Comparison of ENCODE assay signal across 15 mouse cellular contexts in genomic region chr2:153603724-153604123, GRCm38 (mm10). TPM values are rescaled to one million over a fixed set of nuclear protein-coding genes. Genes with fewer than 3 reads are reported as not detected.
A peak's percentile ranks its signal among the peaks of the same experiment; 100 is the strongest.
DNase-seq lines count a peak whose midpoint lies in the region; ATAC-seq and TF ChIP-seq lines count a peak whose summit lies in the region.
"Had no signal": no experiment of that assay in that cellular context is flagged by ENCODE, and none has a peak within 500 bp of the region (broad histone marks: within the 10 kb centered on the region; RNA-seq: fewer than 3 reads in every experiment).

No protein-coding gene starts in this region.

- no peaks in the 10 kb centered on the region for H3K9me3 ChIP-seq in kidney, postnatal 0 days (replicated peaks; ENCODE audit: low read length)
- peaks cover 8% of the 10 kb centered on the region; the same call in 1 of the 2 replicates for H3K9me3 ChIP-seq in E14TG2a.4 (ENCODE audit: low read length)
- no peaks in the 10 kb centered on the region for H3K9me3 ChIP-seq in MEL (replicated peaks; ENCODE audit: insufficient read depth, low read length)
- H3K9me3 ChIP-seq in liver, embryonic 14.5 days (ENCODE audit: control insufficient read depth, low read length), result no peaks in the 10 kb centered on the region
- H3K9me3 ChIP-seq in neural tube, embryonic 15.5 days (replicated peaks), result no peaks in the 10 kb centered on the region
- H3K9me3 ChIP-seq in forebrain, embryonic 10.5 days, result no peaks in the 10 kb centered on the region
- H3K9me3 ChIP-seq: embryonic facial prominence, embryonic 12.5 days; forebrain, embryonic 15.5 days had no signal

- peak; percentile 39 for TF ChIP-seq RAD21 in MEL (IDR thresholded peaks at IDR 0.05; ENCODE audit: low read depth, low read length)

- H3K4me1 ChIP-seq in kidney, postnatal 0 days (replicated peaks; ENCODE audit: insufficient read depth, low read length), result 0 out of 2 replicates have a peak, but pooled peaks cover 6% of the 10 kb centered on the region
- H3K4me1 ChIP-seq in E14TG2a.4 (replicated peaks; ENCODE audit: low read depth, low read length), result peaks cover 75% of the 10 kb centered on the region
- peaks cover 9 to 22% of the 10 kb centered on the region in 2 experiments for H3K4me1 ChIP-seq in MEL (ENCODE audit: control insufficient read depth in 1 of 2, insufficient read depth in 2 of 2, low read length in 2 of 2)
- H3K4me1 ChIP-seq in liver, embryonic 14.5 days (replicated peaks; ENCODE audit: control insufficient read depth in 2 of 2, insufficient read depth in 2 of 2, low read length in 1 of 2), result peaks cover 33% of the 10 kb centered on the region in 2 experiments
- peaks cover 18% of the 10 kb centered on the region for H3K4me1 ChIP-seq in neural tube, embryonic 15.5 days
- H3K4me1 ChIP-seq in forebrain, embryonic 10.5 days, result peaks cover 17% of the 10 kb centered on the region

- 44% methylated on average over 4 of the region's 4 CpGs for WGBS in kidney, postnatal 0 days
- 29% methylated on average over 4 of the region's 4 CpGs for WGBS in liver, embryonic 14.5 days (ENCODE audit: insufficient replicate concordance)
- 39% methylated on average over 4 of the region's 4 CpGs for WGBS in neural tube, embryonic 15.5 days
- WGBS in forebrain, embryonic 10.5 days, result 38% methylated on average over 4 of the region's 4 CpGs

- TF ChIP-seq EP300 in MEL (IDR thresholded peaks at IDR 0.05; ENCODE audit: low read depth in 1 of 2, low read length in 2 of 2), result no peak
- TF ChIP-seq EP300 in liver, embryonic 14.5 days (IDR thresholded peaks at IDR 0.05; ENCODE audit: low read depth), result no peak

- H3K4me3 ChIP-seq in kidney, postnatal 0 days (replicated peaks; ENCODE audit: low read depth, low read length), result no peak overlapping the region
- H3K4me3 ChIP-seq in E14TG2a.4 (replicated peaks; ENCODE audit: low read length) (peak overlapping the region; percentile 23; the same call in 1 of the 2 replicates), MEL (ENCODE audit: control insufficient read depth in 1 of 2, insufficient read depth in 1 of 2, low read depth in 2 of 2, low read length in 2 of 2) (no peak overlapping the region)
- no peak overlapping the region for H3K4me3 ChIP-seq in liver, embryonic 14.5 days (ENCODE audit: insufficient read depth in 1 of 2, low read depth in 2 of 2, low read length in 2 of 2)
- H3K4me3 ChIP-seq in neural tube, embryonic 15.5 days (replicated peaks), result no peak overlapping the region
- no peak overlapping the region for H3K4me3 ChIP-seq in forebrain, embryonic 10.5 days
- H3K4me3 ChIP-seq: embryonic facial prominence, embryonic 12.5 days; forebrain, embryonic 15.5 days had no signal

- H3K9ac ChIP-seq in kidney, postnatal 0 days (ENCODE audit: low read depth, low read length), result no peak overlapping the region
- H3K9ac ChIP-seq in MEL (ENCODE audit: control insufficient read depth, low read depth, low read length, poor library complexity, severe bottlenecking), result no peak overlapping the region
- H3K9ac ChIP-seq in liver, embryonic 14.5 days (replicated peaks), result no peak overlapping the region
- H3K9ac ChIP-seq in neural tube, embryonic 15.5 days (replicated peaks), result no peak overlapping the region
- H3K9ac ChIP-seq: embryonic facial prominence, embryonic 12.5 days; forebrain, embryonic 15.5 days had no signal

- H3K27me3 ChIP-seq in kidney, postnatal 0 days (ENCODE audit: insufficient read depth, low read length), result no peaks in the 10 kb centered on the region
- H3K27me3 ChIP-seq in E14TG2a.4 (ENCODE audit: insufficient read depth, low read length) (no peaks in the 10 kb centered on the region), MEL (ENCODE audit: control insufficient read depth in 1 of 2, insufficient read depth in 2 of 2, low read length in 2 of 2) (no peaks in the 10 kb centered on the region)
- H3K27me3 ChIP-seq in liver, embryonic 14.5 days (ENCODE audit: control insufficient read depth, insufficient read depth, low read length), result no peaks in the 10 kb centered on the region
- no peaks in the 10 kb centered on the region for H3K27me3 ChIP-seq in neural tube, embryonic 15.5 days (replicated peaks)
- no peaks in the 10 kb centered on the region for H3K27me3 ChIP-seq in forebrain, embryonic 10.5 days (ENCODE audit: poor library complexity, severe bottlenecking)
- H3K27me3 ChIP-seq: embryonic facial prominence, embryonic 12.5 days; forebrain, embryonic 15.5 days had no signal

- no peaks in the 10 kb centered on the region for H3K79me2 ChIP-seq in MEL (ENCODE audit: control insufficient read depth, insufficient read depth, low read length, poor library complexity)

- H3K27ac ChIP-seq in kidney, postnatal 0 days, result no peak overlapping the region
- no peak overlapping the region for H3K27ac ChIP-seq in MEL (ENCODE audit: control insufficient read depth, low read depth, low read length)
- no peak overlapping the region for H3K27ac ChIP-seq in liver, embryonic 14.5 days
- no peak overlapping the region for H3K27ac ChIP-seq in neural tube, embryonic 15.5 days (replicated peaks)
- no peak overlapping the region for H3K27ac ChIP-seq in forebrain, embryonic 10.5 days
- H3K27ac ChIP-seq: embryonic facial prominence, embryonic 12.5 days; forebrain, embryonic 15.5 days had no signal

- no peaks in the 10 kb centered on the region for H3K36me3 ChIP-seq in kidney, postnatal 0 days (ENCODE audit: insufficient read depth, low read length)
- H3K36me3 ChIP-seq in E14TG2a.4 (ENCODE audit: insufficient read depth, low read length) (no peaks in the 10 kb centered on the region), MEL (ENCODE audit: control insufficient read depth in 1 of 2, insufficient read depth in 2 of 2, low read length in 2 of 2) (peaks cover 0 to 13% of the 10 kb centered on the region in 2 experiments; a peak in 2 of 4 replicates)
- no peaks in the 10 kb centered on the region for H3K36me3 ChIP-seq in liver, embryonic 14.5 days (replicated peaks; ENCODE audit: control insufficient read depth, insufficient read depth, low read depth)
- H3K36me3 ChIP-seq in neural tube, embryonic 15.5 days, result no peaks in the 10 kb centered on the region
- H3K36me3 ChIP-seq in forebrain, embryonic 10.5 days (replicated peaks), result no peaks in the 10 kb centered on the region
- H3K36me3 ChIP-seq: embryonic facial prominence, embryonic 12.5 days; forebrain, embryonic 15.5 days had no signal

- ATAC-seq in kidney, postnatal 0 days (replicated peaks; ENCODE audit: low FRiP score, low read depth), result no peak
- no peak for ATAC-seq in liver, embryonic 14.5 days (ENCODE audit: insufficient read depth)
- no peak for ATAC-seq in neural tube, embryonic 15.5 days (ENCODE audit: low FRiP score)
- ATAC-seq: forebrain, embryonic 15.5 days; hindbrain, embryonic 16.5 days had no signal

- DNase-seq in kidney, postnatal 0 days (ENCODE audit: low spot score), result no peak
- no peak for DNase-seq in kidney, postnatal 36 days
- DNase-seq in MEL (ENCODE audit: low read depth, low spot score), result peak; percentile 74
- no peak for DNase-seq in liver, embryonic 14.5 days (ENCODE audit: low read depth in 3 of 3, low spot score in 3 of 3)
- DNase-seq in forebrain, embryonic 10.5 days (ENCODE audit: extremely low spot score, low spot score), result no peak
- DNase-seq: adrenal gland, postnatal 10 days; cerebellum, adult 8-10 months; kidney, postnatal 4 days; lung, postnatal 14 days; midbrain, embryonic 14.5 days had no signal

- peak; percentile 40; the same call in 1 of the 2 replicates for TF ChIP-seq CTCF in kidney, postnatal 0 days (IDR thresholded peaks at IDR 0.05; ENCODE audit: low read depth)
- peak; percentile 58 for TF ChIP-seq CTCF in E14TG2a.4 (conservative IDR thresholded peaks at IDR 0.05; ENCODE audit: low read length)
- peak; percentile 64 to 73 (median 70) for TF ChIP-seq CTCF in MEL (IDR thresholded peaks at IDR 0.05 in 2 of 3, conservative IDR thresholded peaks at IDR 0.05 in 1 of 3; ENCODE audit: control insufficient read depth in 1 of 3, insufficient read depth in 1 of 3, low read depth in 2 of 3, low read length in 3 of 3, poor library complexity in 1 of 3, severe bottlenecking in 1 of 3)
- peak; percentile 71 for TF ChIP-seq CTCF in liver, embryonic 14.5 days (IDR thresholded peaks at IDR 0.05; ENCODE audit: low read depth)

- no peak overlapping the region for H3K4me2 ChIP-seq in kidney, postnatal 0 days (ENCODE audit: low read length)
- H3K4me2 ChIP-seq in liver, embryonic 14.5 days (ENCODE audit: low read depth), result no peak overlapping the region
- H3K4me2 ChIP-seq in neural tube, embryonic 15.5 days, result no peak overlapping the region
- H3K4me2 ChIP-seq: embryonic facial prominence, embryonic 12.5 days; forebrain, embryonic 15.5 days had no signal

- TF ChIP-seq POLR2A in MEL (IDR thresholded peaks at IDR 0.05; ENCODE audit: control insufficient read depth in 1 of 2, insufficient read depth in 1 of 2, low read depth in 1 of 2, low read length in 2 of 2, poor library complexity in 1 of 2), result no peak

TF ChIP-seq in MEL, 35 proteins besides CTCF, POLR2A, EP300 and RAD21 (continues in another document):
- TF ChIP-seq E2F4 (IDR thresholded peaks at IDR 0.05; ENCODE audit: borderline replicate concordance, low read depth, low read length) (no peak), GABPA (IDR thresholded peaks at IDR 0.05; ENCODE audit: low read depth, low read length) (no peak), MAX (IDR thresholded peaks at IDR 0.05; ENCODE audit: low read length) (peak; percentile 60; the same call in 1 of the 2 replicates), MXI1 (IDR thresholded peaks at IDR 0.05; ENCODE audit: low read depth, low read length) (peak; percentile 64)

RNA-seq across cellular contexts. Expression of gene Commd7, which starts 28.9 kb away (rescaled TPM):
- polyA plus RNA-seq in kidney, postnatal 0 days (2015; fragmentation: Nextera tagmentation; extraction: Ambion mirVana), result 78.7 and 78.8 TPM in 2 replicates
- total RNA-seq in MEL (2012; rRNA removed), result 25.3 and 25.5 TPM in 2 replicates
- 10 to 100 TPM in 1 of 2 experiments, not detected in 1; 36.1 TPM for polyA plus RNA-seq in MEL (2012; ENCODE audit: insufficient read depth in 1 of 2, insufficient read length in 2 of 2, low read depth in 1 of 2, low replicate concordance in 2 of 2, missing spikeins in 1 of 2)
- 5.4 and 9.5 TPM in 2 replicates for polyA plus RNA-seq in liver, embryonic 14.5 days (2012; rRNA removed)
- polyA plus RNA-seq in liver, embryonic 14.5 days (2014; fragmentation: Nextera tagmentation; extraction: Ambion mirVana), result 24.9 and 25.4 TPM in 2 replicates
- 91.2 and 94.4 TPM in 2 replicates for polyA plus RNA-seq in neural tube, embryonic 15.5 days (2015; fragmentation: Nextera tagmentation; extraction: Ambion mirVana)
- polyA plus RNA-seq in forebrain, embryonic 10.5 days (2016; fragmentation: Nextera tagmentation; extraction: Ambion mirVana), result 66.2 and 71.8 TPM in 2 replicates

RNA-seq across cellular contexts. Expression of gene Dnmt3b, which starts 45.5 kb away (rescaled TPM):
- 9.4 and 10.5 TPM in 2 replicates for polyA plus RNA-seq in kidney, postnatal 0 days (2015; fragmentation: Nextera tagmentation; extraction: Ambion mirVana)
- total RNA-seq in MEL (2012; rRNA removed), result 10.1 and 11.6 TPM in 2 replicates
- 10 to 100 TPM in 1 of 2 experiments, not detected in 1; 17.5 TPM for polyA plus RNA-seq in MEL (2012; ENCODE audit: insufficient read depth in 1 of 2, insufficient read length in 2 of 2, low read depth in 1 of 2, low replicate concordance in 2 of 2, missing spikeins in 1 of 2)
- polyA plus RNA-seq in liver, embryonic 14.5 days (2012; rRNA removed), result 2.2 and 2.8 TPM in 2 replicates
- 4.1 and 4.3 TPM in 2 replicates for polyA plus RNA-seq in liver, embryonic 14.5 days (2014; fragmentation: Nextera tagmentation; extraction: Ambion mirVana)
- 3.4 and 11.5 TPM in 2 replicates for polyA plus RNA-seq in neural tube, embryonic 15.5 days (2015; fragmentation: Nextera tagmentation; extraction: Ambion mirVana)
- polyA plus RNA-seq in forebrain, embryonic 10.5 days (2016; fragmentation: Nextera tagmentation; extraction: Ambion mirVana), result 24.8 and 26.9 TPM in 2 replicates
